Mouse (Mus musculus) stomach, adult 2 months (tissue): ENCODE results near the gene Klhl32. TPM values are rescaled to one million over a fixed set of nuclear protein-coding genes. Genes with fewer than 3 reads are reported as not detected.

Experiments used
- polyA plus RNA-seq: library from polyadenylated mRNA; depleted of rRNA; stranded (reverse); fragments of >200 nt; gene quantifications from 2 replicates; pipeline ENCODE4 v1.2.3, GENCODE M21; 2012; rRNA removed

Gene Klhl32
- polyA plus RNA-seq: 0.38 and 0.63 TPM in 2 replicates

GRCm38 (mm10) chr4:24850401-24851325 lies at the start of gene Klhl32:
Gene Klhl32, minus strand, starts transcription at chr4:24851124.

GRCm38 (mm10) chr4:24897851-24898515 lies 47.1 kb upstream of the Klhl32 start, which contains the start of gene Ndufaf4:
Gene Ndufaf4, plus strand, starts transcription at chr4:24898083.

Other genes with a start within 250 kb of the Klhl32 start
- gene Ndufaf4, start 47.0 kb upstream of the Klhl32 start, polyA plus RNA-seq: 1.2 and 1.3 TPM in 2 replicates
- gene Gpr63, start 115.3 kb upstream of the Klhl32 start, polyA plus RNA-seq: 0.23 and 1.0 TPM in 2 replicates